Mouse (Mus musculus): ENCODE measurements at regions not wholly inside any gene's neighbourhood (a gene's known extent, or its start where the extent isn't known, plus 50 kb on each side); places are given as distances from the start of the nearest gene placed in this dataset.

DNA sequence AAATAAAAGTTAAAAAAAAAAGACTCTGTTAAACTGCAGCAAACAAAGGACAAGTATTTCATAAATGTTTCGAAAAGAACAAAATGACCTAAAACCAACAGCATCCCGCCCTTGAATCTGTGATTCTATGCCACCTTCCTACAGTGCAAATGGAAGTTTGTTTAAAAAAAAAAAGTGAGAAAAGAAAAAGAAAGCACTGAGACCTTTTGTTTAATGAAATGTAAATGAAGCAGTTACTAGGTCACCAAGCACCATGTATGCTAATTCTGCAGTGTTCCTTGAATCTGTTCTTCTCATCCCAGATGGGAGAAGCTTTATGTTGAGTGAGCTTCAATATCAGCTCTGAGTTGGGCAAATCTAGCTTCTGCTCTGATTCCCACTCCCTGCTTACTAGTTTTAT lies 64.8 kb downstream of the Dnajb9 start:
- no peak for DNase-seq

GRCm38 (mm10) chr12:44139026-44139425 lies 71.1 kb downstream of the Dnajb9 start:
- DNase-seq, result peak; percentile 2

DNA sequence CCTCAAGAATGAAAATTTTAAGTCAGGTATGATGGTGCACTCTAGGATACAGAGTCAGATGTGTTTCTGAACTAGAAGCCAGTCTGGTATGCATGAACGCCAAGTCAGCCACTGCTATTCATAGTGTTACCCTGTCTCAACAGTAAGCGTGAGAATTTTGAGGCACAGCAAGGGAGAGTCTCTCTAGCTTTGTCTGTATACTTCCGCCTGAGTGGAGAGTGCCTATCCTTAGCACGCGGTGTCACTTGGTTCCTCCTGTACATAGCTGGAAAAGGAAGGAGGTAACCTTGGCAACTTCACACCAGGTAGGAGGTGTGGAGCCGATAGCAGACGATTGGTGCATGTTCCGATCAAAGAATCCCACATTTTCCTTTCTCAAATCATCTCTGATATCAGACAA lies 81.3 kb downstream of the Dnajb9 start:
- DNase-seq, result peak; percentile 3

DNA sequence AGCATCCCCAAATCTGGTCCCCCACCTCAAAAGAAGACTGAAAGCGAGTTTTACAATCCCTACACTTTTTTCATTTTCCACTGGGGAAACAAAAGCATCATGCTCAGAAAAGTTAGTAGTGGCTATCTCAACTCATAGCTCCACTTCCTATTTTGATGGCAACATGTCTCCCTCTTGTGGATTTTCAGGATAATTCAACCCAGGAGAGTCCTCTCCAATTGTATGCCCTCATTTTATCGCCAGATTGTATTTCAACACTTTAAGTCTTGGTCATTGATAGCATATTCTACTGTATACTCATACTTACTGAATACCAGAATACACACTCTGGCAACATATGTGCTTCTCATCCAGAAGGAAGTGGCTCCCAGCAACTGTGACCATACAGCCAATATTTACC lies 105.0 kb downstream of the Dnajb9 start:
- peak; percentile 4 for DNase-seq

DNA sequence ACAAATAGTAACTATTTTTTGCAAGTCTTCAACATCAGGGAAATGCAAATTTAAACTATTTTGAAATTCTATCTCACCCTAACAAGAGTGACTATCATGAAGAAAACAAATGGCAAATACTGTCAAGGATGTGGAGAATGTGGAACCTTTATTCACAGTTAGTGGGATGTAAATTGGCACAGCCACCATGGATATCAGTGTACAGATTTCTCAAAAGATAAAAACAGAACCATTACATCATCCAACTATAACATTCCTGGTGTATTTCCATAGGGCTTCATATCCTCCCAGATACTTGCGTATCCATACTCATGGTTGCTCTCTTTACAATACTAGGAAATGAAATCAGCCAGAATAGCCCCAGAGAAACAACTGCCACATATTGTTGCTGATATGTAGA lies 110.9 kb downstream of the Dnajb9 start:
- no peak for DNase-seq

GRCm38 (mm10) chr12:44071766-44072165 lies 138.4 kb downstream of the Dnajb9 start:
- DNase-seq, result no peak

DNA sequence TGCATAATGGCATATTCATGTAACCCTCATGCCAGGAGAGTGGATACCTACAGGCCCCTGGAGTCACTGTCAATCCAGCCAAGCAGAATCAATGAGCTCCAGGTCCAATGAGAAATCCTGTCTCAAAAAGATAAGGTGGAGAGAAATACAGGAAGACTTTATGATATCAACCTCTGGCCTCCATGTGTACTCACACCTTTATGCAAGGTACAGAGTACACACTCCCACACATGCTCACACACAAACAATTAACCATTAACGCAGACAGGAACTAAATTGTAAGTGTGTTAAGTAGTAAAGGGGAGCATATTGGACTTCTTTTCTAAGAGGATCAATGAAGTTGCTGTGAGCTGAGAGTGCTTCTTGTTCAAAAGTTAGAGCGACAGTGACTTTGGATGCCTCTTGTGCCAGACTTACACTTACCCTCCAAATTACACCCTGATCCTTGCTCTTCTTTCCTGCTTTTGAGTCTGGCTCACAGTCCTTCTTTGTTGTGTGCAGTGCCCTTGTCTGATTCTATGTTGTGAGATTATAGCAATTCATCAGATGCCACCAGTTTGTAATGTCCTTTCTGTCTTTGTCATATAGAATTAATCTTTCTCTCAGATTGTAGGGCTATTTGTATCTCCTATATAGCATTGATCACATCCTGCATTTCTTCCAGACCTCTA lies 153.5 kb downstream of the Dnajb9 start:
- no peak for DNase-seq

GRCm38 (mm10) chr12:44045806-44046205 lies 164.3 kb downstream of the Dnajb9 start:
- peak; percentile 24 for DNase-seq

- no peak for DNase-seq
Measured at GRCm38 (mm10) chr12:44044388-44045105, 165.6 kb downstream of the Dnajb9 start.

DNA sequence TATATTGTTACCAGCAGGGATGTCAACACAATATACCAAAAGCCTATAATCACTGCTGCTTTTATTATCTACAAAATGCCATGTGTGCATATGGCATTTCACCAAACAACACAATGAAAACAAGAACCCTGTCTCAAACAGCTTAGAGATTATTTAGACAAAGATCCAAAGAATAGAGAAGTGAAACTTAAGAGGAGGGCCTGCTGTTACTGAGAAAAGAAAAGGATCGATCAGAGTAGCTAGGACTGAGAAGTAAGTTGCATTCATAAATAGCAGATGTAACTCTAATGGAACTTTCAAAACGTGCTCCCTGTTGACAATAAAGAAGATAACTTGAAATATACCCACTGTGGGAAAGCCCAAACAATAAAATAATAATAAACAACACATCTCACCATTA lies 203.3 kb downstream of the Dnajb9 start:
- DNase-seq, result no peak

DNA sequence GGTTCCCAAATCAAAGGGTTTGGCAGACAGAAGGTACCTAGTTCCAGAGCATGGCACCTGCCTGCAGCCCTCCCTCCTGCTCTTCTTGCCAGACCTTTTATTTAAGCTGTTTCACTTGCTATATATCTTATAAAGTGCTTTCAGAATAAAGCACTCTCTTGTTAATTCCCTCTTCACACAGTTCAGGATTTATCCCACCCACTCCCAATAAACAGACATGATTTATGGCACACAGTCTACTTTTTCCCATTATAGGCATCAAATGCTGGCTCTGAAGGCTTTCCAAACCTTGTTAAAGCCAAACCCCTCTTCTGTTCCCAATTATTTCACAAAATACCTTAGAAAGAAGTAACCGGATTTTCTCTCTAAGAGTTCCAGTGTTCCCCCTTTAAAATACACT lies 226.6 kb downstream of the Dnajb9 start:
- DNase-seq, result no peak

DNA sequence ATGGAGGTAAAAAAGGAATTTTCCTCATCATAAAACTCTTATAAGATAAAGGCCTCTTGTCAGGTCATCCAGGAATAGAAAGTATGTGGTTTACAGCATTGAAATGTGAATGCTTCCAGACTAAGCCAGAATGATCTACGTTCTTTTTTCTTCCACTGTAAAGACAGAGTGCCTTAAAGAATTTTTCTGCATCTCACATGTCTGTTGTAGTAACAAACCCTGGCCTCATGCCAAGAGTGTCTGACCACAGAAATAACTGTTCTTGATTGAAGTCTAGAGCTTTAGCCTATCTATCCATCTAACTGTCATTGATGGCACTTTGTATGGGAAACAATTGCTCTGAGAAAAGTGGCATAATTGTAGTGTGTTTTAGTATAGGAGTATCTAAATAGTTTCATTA lies 246.2 kb downstream of the Dnajb9 start:
- DNase-seq, result no peak

GRCm38 (mm10) chr12:43962551-43963120 lies 247.5 kb downstream of the Dnajb9 start:
- DNase-seq, result peak; percentile 5

DNA sequence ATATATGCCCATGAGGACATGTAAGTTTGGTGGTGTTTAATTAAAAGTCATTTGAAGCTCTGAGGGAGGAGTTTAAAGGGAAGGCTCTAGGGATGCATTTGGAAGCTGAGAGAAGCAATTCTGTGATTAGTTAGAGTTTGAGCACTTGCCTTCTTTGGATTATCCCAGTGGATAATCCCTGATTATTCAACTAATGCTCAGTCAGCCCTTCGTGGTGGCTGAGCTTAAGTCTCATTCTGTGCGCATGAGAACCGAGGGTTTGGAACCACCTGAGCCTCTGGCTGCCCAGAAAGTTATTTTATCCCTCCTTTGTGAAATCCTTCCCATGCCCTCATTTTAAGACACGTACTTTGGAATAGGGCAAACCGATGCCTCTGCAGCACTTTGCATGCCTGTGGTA lies 285.9 kb downstream of the Dnajb9 start:
- DNase-seq, result no peak

GRCm38 (mm10) chr12:43920396-43920795 lies 289.7 kb downstream of the Dnajb9 start:
- no peak for DNase-seq

GRCm38 (mm10) chr12:43919114-43919513 lies 291.0 kb downstream of the Dnajb9 start:
- DNase-seq, result no peak

DNA sequence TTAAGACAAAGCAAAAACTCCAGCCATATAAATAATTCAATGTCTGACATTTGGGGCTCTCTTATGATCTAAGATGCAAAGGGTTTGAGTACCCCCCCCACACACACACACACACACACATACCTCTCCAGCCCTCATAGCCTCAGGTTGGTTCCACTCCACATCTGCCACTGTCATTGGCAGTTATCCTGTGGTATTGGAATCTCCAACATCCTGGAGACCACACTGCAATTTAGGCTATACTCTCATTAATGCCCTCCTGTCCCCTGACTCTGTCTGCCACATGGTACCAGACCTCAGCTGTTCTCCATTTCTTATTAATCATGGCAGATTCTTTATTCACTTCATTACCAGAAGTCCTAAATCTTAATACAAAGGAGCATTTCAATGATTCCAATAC lies 293.3 kb downstream of the Dnajb9 start:
- DNase-seq, result no peak

DNA sequence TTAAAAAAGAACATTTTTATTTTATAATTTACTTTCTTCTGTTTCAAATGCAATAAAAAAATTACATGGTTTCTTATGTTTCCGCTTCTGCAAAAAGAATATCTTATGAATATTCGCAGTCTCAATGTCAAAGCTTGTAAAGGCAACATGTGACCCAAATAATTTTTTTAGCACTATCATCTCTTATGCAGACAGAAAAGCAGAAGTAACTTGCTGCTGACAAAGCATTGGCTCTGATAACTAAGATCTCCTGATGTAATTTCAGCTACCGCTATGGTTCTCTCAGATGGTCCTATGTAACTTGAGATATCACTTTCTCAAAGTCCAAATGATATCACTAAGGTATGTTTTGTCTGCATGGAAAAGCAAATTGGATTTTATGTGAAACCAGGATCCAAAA lies 310.9 kb downstream of the Dnajb9 start:
- DNase-seq, result no peak

DNA sequence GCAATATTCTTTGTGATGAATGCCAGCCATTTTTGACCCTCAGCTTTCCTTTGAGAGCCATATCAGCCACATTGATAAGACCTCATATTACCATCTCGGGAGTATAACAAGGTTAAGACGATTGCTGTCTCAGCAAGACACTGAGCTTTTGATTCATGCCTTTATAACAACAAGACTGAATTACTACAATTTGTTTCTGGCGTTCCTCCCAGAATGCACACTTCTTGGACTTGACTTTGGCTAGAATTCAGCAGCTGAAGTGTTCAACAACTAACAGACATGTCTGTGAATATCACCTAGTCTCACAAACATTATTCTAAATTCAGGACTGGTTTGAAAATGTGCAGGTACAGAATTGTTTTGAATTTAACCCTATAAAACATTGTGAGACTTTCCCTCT lies 324.5 kb downstream of the Dnajb9 start:
- no peak for DNase-seq

DNA sequence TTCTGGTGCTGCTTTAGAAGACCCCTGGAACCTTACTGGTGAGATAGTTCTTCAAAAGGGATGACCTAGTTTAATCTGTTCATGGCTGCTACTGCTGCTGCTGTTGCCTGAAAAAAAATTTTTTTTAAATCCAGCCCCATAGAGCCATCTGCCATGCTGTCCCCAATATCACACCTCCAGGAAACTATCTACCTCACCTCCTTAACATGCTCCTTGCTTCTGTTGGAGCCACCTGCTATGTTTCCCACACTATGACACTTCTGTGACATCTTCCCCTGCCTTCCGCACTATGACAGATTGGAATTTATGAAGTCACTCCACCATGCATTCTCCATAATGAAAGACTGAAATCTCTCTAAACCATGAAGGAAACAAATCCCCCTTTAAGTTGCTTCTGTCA lies 349.6 kb downstream of the Dnajb9 start:
- peak; percentile 7 for DNase-seq

DNA sequence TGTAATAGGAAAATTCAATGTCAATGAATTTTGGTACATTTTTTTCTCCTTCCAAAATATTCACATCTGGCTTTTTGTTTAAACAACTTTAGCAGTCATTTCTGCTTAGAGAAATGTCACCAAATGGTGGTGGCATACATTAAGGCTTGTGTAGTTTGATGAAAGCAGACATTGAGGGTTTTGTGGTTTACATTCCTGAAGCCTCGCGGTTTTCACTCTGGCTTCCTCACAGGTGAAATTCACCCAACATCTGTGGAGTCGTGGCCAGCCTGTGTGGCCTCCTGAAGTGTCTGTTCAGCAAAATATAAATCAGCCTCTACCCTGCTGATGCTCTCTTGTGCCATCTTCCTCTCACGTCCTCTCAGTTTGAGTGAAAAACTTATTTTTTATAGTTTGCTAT lies 353.8 kb downstream of the Dnajb9 start:
- no peak for DNase-seq

- no peak for DNase-seq
Measured at GRCm38 (mm10) chr12:43852246-43852645, 357.9 kb downstream of the Dnajb9 start.

GRCm38 (mm10) chr12:43851264-43852009 lies 358.7 kb downstream of the Dnajb9 start:
- DNase-seq, result no peak

All from layer of hippocampus, adult 9-11 months (tissue).